Mouse (Mus musculus) megakaryocyte, embryonic 14.5 days (primary cell): ENCODE results near the gene Gm4307.
"Not testable (repeated sequence)": the region's sequence is repeated elsewhere in the genome, so short reads cannot be mapped to it uniquely, and the experiment has no call there.

Experiments
- FLI1 ChIP-seq: IDR thresholded peaks from 2 replicates; pipeline ENCODE4 v1.6.1; 2012; ENCODE audit warnings: low read length, inconsistent platforms, mixed read lengths
- GATA1 ChIP-seq: IDR thresholded peaks from 3 replicates; pipeline ENCODE4 v1.6.1; 2012; ENCODE audit warnings: mixed read lengths, low read length, inconsistent platforms, borderline replicate concordance

GRCm38 (mm10) chr10:100345672-100346071 lies 15.5 kb upstream of the Gm4307 start, which contains the start of gene Gm4303:
- TF ChIP-seq GATA1, FLI1: not testable (repeated sequence)
